Mouse (Mus musculus): ENCODE data around the gene Fkbp1b.
A peak's percentile ranks its signal among the peaks of the same experiment; 100 is the strongest.
"Not testable (repeated sequence)": the region's sequence is repeated elsewhere in the genome, so short reads cannot be mapped to it uniquely, and the experiment has no call there.

The Fkbp1b gene

DNA sequence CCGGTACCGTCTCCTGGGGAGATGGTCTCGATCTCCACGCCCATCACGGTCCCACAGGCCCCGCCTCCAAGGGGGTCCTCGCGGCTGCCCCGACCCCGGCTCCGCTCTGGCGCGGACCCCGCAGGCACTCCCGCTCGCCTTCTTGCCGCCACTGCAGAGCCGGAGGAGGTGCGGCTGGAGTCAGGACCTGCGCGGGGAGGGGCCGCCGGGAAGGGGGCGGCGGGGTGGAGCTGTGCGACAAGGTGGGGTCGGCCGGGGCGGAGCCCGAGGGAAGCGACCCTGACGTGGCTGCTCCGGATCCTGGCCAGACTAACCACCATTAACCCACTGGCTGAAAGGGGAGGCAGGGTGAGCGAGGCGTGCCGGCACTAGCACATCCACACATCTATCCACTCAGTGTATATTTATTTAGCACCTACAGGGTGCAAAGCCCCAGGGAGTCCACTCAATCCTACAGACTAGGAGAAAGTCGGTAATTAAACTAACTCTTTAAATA, at the start of gene Fkbp1b:
TSS of gene Fkbp1b (minus strand) at position 200 of the 496 bp plus-strand sequence.
- peak; percentile 65 for DNase-seq

DNA sequence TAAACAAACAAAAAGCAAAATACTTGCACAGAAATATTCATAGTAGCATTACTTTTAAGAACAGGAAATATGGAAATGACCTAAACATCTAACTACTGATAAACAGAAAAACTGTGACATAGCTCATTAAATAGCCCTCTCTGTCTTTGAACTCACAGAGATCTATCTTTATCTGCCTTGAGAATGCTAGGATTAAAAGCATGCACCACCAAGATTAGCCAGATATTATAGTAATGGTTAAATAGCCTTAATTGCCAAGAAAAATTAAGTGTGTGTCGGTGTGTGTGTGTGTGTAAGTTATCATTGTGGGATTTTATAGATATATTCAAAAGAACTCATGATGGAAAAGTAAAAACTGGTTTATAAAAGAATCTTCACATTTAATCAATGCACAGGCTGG, 48.5 kb upstream of the Fkbp1b start:
- DNase-seq, result no peak

DNA sequence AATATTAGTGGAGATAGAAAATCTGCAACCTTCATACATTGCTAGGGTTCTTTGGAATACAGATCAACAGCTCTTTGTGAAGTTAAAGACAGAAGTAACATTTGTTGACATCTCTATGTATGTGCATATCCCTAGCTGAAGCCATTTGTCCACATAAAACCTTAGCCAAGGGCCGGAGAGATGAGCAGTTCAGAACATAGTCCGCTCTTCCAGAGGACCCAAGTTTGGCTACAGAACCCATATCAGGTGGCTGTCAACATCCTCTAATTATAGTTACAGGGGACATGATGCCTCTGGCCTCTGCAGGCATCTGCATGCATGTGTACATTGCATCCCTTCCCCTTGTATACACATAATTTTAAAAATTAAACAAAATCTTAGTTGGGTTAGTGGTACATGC, 47.9 kb upstream of the Fkbp1b start:
- no peak for DNase-seq

DNA sequence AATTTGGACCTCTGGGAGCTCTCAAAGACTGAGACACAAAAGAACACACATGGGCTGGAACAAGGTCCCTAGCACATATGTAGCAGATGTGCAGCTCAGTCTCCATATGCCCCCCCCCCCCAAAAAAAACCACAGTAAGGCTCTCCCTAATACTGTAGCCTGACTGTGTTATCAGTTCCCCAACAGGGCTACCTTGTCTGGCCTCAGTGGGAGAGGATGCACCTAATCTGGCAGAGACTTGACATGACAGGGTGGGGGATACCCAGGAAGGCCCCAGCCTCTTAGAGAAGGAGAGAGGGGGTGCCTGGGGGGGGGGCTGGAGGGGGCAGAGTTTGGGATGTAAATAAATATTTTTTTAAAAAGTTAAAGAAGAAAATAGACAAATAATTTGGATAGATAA, 47.3 kb upstream of the Fkbp1b start:
- no peak for DNase-seq

DNA sequence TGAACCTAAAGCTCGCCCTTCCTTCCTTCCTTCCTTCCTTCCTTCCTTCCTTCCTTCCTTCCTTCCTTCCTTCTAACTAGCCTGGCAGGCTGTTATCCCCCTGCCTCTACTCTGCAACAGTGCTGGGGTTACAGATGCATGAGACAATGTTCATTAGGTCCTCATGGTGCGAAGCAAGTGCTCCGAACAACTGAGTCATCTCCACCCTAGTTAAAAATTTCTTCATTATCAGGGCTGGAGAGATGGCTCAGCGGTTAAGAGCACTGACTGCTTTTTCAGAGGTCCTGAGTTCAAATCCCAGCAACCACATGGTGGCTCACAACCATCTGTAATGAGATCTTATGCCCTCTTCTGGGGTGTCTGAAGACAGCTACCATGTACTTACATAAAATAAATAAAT, 45.2 kb upstream of the Fkbp1b start:
- DNase-seq, result not testable (repeated sequence)

DNA sequence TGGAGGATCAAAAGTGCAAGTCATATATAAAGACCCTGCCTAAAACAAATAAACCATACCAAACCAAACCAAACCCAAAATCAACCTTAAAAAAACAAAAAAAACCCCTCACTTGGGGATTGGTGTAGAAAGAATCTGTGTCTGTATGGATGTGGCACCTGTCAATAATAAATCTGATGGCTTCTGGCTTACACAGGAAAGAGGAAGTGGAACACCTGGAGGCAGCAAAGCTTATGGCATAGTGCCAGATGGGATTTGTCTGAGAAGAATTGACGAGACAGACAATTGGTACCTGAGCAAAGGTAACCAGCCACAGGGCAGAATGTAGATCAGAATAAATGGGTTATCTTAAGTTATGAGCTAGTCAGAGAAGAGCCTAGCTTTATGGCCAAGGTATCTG, 43.7 kb upstream of the Fkbp1b start:
- DNase-seq, result no peak

DNA sequence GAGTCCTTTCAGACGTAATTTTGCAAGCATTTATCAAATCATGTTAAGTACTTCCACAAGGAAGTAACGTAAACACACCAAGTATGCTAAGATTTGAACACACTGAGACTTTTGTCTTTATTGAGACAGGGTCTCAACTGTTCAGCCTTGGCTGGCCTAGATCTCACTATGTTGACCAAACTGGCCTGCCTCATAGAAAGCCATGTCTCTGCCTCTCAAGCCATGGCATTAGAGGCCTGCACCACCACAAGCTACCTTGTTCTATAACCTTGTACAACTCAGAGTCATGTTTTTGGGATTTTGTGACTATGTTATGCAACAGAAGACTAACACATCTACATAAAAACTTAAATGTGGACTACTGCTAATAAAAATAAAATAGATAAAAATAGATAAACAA, 40.7 kb upstream of the Fkbp1b start:
- no peak for DNase-seq

DNA sequence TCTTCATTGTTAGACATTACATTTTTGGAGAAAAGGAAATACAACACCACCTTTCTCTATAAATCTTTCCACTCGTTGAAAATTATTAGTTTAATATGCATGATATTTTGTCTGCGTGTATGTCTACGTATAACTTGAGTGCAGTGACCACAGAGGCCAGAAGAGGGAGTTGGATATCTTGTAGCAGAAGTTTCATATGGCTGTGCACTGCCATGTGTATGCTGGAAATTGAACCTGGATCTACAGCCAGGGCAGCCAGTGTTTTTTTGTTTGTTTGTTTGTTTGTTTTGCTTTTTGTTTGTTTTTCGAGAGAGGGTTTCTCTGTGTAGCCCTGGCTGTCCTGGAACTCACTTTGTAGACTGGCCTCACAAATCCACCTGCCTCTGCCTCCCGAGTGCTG, 37.7 kb upstream of the Fkbp1b start:
- DNase-seq, result no peak

DNA sequence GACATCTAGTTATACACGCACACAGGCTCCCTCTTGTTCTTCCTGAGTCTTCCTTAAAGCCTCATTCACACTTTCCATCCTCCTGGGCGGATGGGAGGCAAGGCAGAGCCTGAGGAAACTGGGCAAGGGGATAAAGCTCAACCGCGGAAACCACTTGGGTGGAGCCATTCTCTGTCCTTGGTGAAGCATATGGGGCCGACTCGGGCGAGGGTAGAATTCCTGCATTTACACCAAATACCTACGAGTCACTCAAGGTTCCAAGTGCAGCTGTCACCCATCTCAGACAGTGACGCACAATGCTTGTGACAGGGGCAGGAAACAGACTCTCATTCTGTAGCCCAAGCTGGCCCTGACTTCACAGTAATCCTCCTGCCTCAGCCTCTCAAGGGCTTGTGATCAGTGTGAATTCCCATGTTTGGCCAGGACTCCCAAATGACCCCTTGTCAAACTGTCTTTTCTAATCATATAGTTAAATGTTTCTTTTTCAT, 36.9 kb upstream of the Fkbp1b start:
- no peak for DNase-seq

DNA sequence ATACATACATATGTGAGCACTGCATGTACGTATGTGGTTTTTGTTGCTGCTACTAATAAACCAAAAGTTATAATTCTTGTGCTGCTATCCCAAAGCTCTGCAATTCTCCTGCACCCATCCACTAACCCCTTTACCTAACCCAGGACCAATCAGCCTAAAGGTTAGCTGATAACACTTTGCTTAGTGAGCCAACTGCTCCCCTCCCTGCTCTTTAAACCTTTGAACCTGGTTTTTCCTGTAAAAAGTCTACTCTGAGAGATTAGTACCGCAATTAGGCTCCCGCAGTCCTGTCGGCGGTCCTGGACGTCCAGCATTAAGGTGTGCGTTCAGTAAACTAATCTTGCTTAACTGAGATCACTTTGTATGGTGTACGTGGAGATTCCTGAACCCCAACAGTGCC, 34.2 kb upstream of the Fkbp1b start:
- DNase-seq, result no peak

DNA sequence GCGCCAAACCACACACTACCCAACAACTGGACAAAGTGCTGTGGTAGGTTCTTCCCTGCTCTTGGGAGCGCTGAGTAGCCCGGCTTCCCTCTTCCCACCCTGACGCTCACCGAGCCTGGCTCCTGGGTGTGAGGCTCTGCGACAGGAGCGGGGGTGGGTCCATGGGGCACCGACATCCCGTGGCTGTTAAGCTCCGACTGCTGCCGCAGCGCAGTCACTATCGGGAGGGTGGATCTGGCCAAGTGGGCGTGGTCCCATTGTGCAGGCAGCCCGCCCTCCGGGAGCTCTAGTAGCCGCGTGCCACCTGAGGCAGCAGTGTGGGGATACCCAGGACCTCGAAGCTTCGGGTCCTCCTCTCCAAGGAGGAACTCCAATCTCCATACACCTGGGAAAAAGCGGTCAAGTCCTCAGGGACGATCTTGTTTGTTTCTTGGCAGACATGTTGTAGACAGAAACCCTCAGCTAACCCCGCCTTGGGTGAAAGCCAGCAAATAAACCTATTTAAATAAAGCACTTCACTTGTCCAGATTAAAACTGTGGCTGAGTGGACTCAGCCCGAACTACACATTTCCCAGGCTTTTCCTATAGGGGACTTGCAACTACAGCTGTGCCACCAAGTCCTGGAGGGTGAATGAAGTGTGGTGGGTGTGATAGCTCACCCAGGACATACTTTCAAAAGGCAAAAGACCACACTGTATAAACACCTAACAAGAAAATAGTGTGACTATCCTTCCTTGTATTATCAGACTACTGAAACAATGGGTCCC, 33.0 kb upstream of the Fkbp1b start, which contains the start of gene Mfsd2b:
TSS of gene Mfsd2b (minus strand) at position 199 of the 767 bp plus-strand sequence.
- DNase-seq, result peak; percentile 31

DNA sequence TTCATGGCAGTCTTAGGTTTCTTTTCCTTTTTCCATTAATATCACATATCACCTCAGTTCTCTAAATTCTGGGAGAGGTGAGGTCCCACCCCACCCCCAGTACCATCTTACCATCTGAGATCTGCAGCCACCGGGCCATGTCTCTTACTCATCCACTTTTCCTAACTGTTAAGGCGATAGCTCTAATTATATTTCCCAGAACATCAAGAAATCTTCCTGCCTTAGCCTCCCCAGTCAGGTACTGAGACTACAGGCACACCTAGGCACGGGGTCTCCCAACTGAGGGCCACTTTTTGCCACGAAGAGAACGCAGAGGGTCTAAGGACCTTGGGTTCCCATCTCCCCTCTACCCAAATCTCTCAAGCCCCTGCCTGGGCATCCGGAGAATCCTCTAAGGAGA, 32.1 kb upstream of the Fkbp1b start:
- no peak for DNase-seq

DNA sequence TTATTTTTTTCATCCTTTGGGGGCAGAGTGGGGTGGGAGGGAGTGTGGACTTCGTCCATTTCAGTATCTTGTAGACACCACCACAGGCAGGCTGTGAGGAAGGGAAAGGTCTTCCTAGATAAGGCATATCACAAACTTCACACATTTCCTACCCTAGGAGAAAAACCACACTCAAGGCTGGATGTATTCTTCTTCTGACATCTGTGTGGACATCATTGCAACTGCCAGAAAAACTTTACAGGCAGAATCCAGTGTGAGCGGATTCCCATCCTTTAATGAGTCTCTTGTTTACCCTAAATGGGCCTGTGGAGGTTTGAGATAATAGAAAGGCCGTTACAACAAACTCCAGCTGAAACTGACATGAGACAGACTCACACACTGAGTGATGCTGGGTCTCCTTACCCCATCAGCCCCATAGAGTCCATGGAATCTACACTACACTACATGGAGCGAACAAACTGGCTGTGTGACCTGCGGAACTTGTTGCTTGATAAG, 31.6 kb upstream of the Fkbp1b start:
- DNase-seq, result no peak

DNA sequence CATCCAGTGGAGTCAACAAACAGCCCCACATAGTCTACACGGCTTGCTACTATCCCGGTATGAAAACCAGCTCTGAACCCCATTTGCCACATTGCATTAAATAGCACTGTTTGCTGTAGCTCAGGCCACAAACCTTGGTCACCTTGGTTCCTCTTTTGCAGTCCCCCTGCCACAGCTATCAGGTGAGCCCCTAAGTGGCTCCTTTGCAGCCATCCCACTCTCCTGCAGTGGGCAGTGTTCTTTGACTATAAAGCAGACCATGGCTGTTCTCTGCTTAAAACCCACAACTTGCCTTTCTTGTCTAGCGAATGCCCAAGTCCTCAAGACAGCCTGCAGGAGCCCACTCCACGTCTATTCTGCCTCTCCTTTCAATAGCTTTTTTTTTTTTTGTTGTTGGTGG, 30.9 kb upstream of the Fkbp1b start:
- no peak for DNase-seq

DNA sequence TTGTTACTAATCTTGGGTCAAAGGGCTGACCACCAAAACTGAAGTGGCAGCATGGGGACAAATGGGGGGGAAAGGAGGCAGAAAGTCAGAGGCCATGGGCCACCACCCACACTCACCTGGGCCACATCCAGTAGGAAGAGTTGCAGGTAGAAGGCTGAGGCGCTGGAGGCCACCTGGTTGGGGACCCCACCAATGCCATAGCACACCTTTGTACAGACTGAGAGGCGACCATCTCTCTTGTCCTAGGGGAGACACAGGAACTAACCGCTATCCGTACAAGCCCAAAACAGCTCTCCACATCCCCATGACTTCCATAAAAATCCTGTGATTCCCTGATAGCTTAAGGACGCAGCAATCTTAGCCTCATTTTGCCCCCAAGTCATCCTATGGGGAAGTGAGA, 29.9 kb upstream of the Fkbp1b start:
- no peak for DNase-seq

DNA sequence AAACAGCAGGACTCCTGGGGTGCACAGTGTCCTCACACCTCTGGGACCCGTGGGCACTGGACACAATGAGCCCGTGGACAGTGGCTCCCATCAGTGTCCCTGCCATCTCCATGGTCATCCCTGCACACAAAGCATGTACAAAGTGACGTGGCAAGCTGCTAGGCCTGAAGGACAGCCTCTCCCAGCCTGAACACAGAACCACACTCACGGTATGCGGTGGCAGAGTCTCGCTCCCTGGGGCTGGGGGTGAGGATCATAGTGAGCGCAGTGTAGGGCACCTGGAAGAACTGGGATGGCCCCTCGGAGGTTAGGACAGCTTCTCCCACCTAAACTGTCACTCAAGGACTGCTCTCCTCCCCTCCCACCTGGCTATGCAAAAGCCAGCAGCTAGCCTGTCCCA, 27.5 kb upstream of the Fkbp1b start:
- no peak for DNase-seq

DNA sequence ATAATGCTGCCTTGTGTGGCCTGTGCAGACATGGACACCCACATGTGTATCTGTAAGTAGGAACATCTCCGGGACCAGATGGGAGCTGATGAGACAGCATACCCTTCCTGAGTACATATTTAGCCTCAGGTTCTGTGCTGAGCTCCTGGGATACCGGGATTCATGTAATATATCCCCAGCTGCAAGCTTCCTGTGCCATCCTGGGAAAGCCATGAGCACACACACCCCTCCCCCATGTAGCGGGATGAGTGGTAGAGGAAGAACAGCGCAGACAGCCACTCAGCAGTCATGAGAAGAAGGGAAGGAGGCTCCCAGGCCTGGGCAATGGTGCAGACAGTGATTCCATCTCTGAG, 22.9 kb upstream of the Fkbp1b start:
- DNase-seq, result no peak

DNA sequence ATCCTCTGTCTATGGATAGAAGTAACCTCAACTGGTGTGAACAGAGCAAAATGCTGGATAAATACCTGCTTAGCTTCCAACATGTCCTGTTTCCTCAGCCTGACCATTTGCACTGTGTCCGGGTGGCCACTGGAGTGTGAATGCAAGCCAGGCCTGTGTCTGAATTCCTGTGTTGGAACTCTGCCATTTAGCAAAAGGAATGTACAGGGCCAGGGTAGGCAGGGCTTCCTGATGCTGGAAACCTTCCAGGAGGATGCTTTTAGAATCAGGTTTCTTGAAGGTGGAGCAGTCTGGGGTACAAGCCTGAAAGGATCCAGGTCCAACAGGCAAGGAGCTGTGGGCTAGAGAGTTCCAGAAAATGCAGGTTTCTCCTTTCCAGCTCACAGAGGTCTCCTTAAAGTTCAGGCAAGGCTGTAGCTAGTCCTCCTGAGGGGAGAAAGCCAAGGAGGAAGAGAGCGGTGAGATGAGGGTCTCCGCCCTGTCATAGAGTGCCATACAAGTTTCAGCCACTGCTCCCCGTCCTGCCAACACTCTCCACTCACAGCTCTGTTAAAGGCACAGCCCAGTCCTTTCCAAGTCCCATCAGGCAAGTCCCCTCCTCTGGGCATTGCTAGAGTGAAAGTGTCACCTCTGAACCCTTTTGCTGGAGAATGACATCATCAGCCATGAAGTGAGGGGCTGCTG, 22.4 kb upstream of the Fkbp1b start:
- peak; percentile 61 for DNase-seq

DNA sequence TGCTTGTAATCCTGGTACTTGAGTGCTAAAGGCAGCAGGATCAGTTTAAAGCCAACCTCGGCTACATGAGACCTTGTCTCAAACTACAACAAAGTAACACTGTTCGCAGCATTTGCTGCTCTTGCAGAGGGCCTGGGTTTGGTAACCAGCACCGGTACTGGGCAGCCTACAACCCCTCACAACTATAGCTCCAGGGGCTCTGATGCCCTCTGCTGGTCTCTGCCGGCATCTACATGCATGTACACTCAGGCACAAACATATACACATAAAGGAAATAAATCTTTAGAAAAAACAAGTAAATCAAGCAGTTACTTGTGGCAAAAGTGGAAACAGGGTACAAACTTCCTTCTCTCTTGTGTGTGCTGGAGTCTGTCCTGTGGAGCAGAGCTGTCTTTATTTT, 21.3 kb upstream of the Fkbp1b start:
- no peak for DNase-seq

DNA sequence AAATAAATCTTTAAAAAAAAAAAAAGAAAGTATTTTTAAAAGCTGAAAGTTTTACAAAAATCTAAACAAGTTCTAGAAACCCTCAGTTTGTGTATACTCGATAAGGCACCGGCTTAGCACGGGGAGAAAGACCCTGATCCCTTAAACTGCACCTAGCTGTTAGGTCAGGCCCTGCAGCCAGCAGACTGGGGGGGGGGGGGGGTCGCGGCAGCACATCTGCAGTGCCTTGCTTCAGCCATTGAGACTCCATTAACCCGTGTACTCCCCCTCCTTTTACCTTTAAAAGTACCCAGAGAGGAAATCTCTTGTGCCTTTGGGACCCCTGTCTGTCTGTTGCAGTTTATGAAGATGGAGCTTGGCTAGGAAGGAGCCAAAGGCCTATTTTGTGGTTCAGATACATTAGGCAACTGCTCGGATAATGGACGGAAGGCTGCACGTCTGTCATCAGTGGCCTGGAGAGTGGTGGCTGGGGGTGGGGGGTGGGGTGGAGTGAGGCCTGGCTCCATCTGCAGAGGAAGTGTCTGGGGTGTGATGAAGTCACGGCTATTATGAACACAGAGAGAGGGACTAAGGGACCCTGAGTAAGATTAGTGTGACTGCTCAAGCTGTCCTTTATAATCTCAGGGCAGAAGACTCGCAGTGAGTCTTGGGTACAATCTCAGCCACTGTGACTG, 18.0 kb upstream of the Fkbp1b start:
- no peak for DNase-seq

DNA sequence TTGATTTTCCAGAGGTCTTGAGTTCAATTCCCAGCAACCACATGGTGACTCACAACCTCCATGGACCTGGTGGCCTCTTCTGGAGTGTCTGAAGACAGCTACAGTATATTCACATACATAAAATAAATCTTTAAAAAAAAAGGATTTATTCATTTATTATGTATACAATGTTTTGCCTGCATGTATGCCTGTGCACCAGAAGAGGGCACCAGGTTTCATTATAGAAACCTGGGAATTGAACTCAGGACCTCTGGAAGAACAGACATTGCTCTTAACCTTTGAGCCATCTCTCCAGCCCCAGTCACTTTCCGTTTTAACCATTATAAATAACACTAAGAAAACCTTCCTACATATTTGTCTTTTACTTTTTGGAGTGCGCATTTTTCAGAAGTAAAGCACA, 15.4 kb upstream of the Fkbp1b start:
- no peak for DNase-seq

DNA sequence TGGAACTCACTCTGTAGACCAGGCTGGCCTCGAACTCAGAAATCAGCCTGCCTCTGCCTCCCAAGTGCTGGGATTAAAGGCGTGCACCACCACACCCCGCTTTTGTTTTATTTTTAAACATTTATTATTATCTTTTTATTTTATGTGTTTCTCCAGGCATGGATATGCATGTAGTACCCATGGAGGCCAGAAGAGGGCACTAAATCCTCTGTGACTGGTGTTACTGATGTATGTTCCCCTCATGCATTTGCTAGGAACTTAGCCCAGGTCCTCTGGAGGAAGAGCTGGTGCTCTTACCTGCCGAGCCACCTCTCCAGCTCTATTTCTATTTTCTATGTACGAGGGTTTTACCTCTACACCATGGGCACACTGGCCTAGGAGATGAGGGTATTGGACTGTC, 14.8 kb upstream of the Fkbp1b start:
- no peak for DNase-seq

DNA sequence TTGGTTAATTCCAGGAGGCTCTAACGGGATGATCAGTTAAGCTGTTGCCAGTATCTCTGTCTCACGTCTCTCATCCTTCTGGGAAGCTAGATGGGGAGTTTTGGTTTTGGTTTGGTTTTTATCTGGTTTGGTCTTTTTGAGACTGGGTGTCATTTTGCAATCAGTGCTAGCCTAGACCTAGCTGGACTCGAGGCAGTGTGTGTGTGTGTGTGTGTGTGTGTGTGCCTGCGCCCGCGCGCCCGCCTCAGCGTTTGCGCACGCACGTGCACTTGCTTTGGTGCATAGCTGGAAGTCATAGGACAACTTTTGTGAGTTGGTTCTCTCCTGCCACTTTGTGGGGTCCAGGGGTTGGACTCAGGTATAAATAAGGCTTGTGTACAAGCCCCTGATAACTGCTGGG, 2.4 kb upstream of the Fkbp1b start:
- no peak for DNase-seq
